Mouse (Mus musculus) thymus, adult 2 months (tissue): ENCODE measurements around the gene Scpep1. TPM values are rescaled to one million over a fixed set of nuclear protein-coding genes. Genes with fewer than 3 reads are reported as not detected.

ENCODE experiments used
- DNase-seq: peaks from one replicate; pipeline ENCODE4 v3.0.0; 2021
- H3K27ac ChIP-seq: fragments of 200-500 bp; 2 replicates; pipeline ENCODE4 v1.5.1; 2012; ENCODE audit warnings: low read length, control low read depth; ENCODE audit not compliant: control insufficient read depth, insufficient read depth
- H3K27me3 ChIP-seq: fragments of 200-500 bp; 2 replicates; pipeline ENCODE4 v1.6.1; 2012; ENCODE audit warnings: mild to moderate bottlenecking, low read length, moderate library complexity, mixed read lengths; ENCODE audit not compliant: control insufficient read depth, insufficient read depth
- H3K36me3 ChIP-seq: fragments of 200-500 bp; 2 replicates; pipeline ENCODE4 v1.6.1; 2012; ENCODE audit warnings: mild to moderate bottlenecking, low read length, moderate library complexity; ENCODE audit not compliant: control insufficient read depth, insufficient read depth
- H3K4me1 ChIP-seq: fragments of 200-500 bp; replicated peaks from 2 replicates; pipeline ENCODE4 v1.6.1; 2012; ENCODE audit warnings: low read length; ENCODE audit not compliant: control insufficient read depth, insufficient read depth
- H3K4me3 ChIP-seq: fragments of 200-500 bp; 2 replicates; pipeline ENCODE4 v1.5.1; 2012; ENCODE audit warnings: mild to moderate bottlenecking, low read length, control low read depth, moderate library complexity; ENCODE audit not compliant: control insufficient read depth, insufficient read depth
- CTCF ChIP-seq: fragments of 200-500 bp; IDR thresholded peaks from 2 replicates; pipeline ENCODE4 v1.5.1; 2012; ENCODE audit warnings: mild to moderate bottlenecking, control low read depth, low read length, moderate library complexity, borderline replicate concordance; ENCODE audit not compliant: control insufficient read depth, poor library complexity, insufficient read depth; ENCODE audit errors: extremely low read depth
- POLR2A ChIP-seq: fragments of 200-500 bp; IDR thresholded peaks from 2 replicates; pipeline ENCODE4 v1.6.1; 2012; ENCODE audit warnings: mild to moderate bottlenecking, low read length, control low read depth, moderate library complexity; ENCODE audit not compliant: control insufficient read depth, poor library complexity, insufficient read depth; ENCODE audit errors: extremely low read depth
- WGBS: fragments of 180-500 bp; shearing (Covaris S2); methylation state at CpG from one replicate; pipeline ENCODE4 v1.1.7; 2018; 5-methylcytosine and 5-hydroxymethylcytosine counted together
- polyA plus RNA-seq: library from polyadenylated mRNA; depleted of rRNA; stranded (reverse); fragments of >200 nt; gene quantifications from 2 replicates; pipeline ENCODE4 v1.2.3, GENCODE M21; 2012; rRNA removed

Gene Scpep1
- 7.7 and 10.3 TPM in 2 replicates for polyA plus RNA-seq

DNA sequence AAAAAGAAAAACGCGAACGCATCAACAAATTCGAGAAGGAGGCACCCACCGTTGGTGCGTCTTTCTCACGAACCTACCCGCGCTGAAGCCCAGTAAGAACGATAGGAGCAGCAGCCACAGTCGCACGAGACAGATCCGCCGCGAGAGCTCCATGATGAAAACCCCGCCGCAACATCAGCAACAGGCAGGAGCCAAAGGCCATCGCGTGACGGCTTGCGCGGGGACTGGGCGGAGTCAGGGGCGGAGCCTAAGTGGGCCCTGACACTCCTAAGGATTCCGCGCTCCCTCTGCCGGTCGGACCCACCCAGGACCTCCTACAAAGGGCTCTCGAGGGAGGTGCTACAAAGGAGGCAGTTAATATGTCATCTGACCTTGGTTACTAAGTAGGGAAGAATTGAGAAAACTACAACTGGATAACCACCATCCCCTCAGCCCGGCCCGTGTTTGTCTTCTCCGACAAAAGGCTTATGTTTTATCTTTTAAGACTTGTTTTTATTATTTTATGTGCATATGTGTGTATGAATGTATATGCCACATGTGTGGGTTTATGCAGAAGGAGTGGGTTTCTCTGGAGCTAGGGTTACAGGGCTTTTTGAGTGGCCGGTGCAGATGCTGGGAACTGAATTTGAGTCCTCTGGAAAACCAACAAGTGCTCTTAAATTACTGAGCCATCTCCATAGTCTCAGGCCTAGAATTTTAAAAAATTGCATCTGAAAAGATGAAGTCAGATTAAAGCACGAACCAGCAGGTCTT lies at the start of gene Scpep1:
TSS of gene Scpep1 (minus strand) at position 249 of the 753 bp plus-strand sequence.
- Histone ChIP-seq H3K36me3 (no peaks in the 10 kb centered on the region), H3K27me3 (no peaks in the 10 kb centered on the region), H3K4me3 (peak within 1 kb of the TSS; percentile 21), H3K27ac (no peak within 1 kb of the TSS), H3K4me1 (0 out of 2 replicates have a peak, but pooled peaks cover 2% of the 10 kb centered on the region)
- peak; percentile 99 for DNase-seq
- TF ChIP-seq POLR2A: no peak
- TF ChIP-seq CTCF: peak; percentile 66; the same call in 1 of the 2 replicates
- WGBS: 5% methylated on average over 34 of the region's 34 CpGs

DNA sequence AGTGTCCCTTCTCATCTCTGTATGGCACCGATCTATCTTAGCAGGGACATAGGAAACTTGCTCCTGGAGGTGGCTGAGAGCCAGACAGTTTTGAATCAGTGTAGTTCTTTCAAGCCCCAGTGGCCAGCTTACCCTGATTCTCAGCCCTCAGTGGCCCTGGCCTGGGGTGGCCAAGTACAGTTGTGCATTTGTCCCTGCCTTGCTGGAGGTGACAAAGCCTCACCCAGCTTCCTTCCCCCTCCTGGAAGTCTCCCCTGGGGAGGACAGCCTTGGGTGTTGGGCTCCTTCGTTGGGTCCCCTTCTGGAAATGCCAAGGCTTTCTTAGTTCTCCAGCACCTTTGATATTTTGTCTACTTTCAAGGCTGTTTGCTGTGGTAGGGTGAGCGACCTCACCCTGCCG lies 48.5 kb upstream of the Scpep1 start:
- Histone ChIP-seq H3K4me1 (peaks cover 40% of the 10 kb centered on the region), H3K27me3 (no peaks in the 10 kb centered on the region), H3K36me3 (peaks cover 28% of the 10 kb centered on the region), H3K4me3 (no peak overlapping the region), H3K27ac (no peak overlapping the region)
- DNase-seq: no peak
- WGBS: 66% methylated on average over 4 of the region's 4 CpGs
- no peak for TF ChIP-seq POLR2A
- TF ChIP-seq CTCF: no peak

DNA sequence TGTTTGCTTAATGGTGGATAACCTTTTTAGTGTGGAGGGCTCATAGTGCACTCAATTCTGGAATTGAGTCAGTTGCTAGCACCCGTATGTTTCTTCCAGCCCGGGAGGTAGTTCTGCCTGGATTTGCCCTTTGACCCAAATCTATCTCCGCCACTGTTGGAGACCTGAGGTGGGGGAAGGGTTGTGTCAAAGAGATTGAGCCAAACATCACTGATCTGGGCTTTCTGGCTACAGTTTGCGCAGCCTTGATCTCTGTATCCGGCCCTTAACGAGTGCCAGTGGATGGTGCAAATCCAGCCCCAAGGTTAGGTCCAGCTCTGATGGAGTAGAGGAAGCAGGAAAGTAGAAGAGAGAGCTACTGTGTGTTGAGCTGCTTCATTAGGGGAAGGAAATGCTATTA lies 47.8 kb upstream of the Scpep1 start:
- Histone ChIP-seq H3K36me3 (peaks cover 22% of the 10 kb centered on the region), H3K4me3 (no peak overlapping the region), H3K4me1 (peaks cover 41% of the 10 kb centered on the region), H3K27me3 (no peaks in the 10 kb centered on the region), H3K27ac (no peak overlapping the region)
- DNase-seq: no peak
- TF ChIP-seq CTCF (no peak), POLR2A (no peak)
- 83% methylated on average over 6 of the region's 6 CpGs for WGBS

DNA sequence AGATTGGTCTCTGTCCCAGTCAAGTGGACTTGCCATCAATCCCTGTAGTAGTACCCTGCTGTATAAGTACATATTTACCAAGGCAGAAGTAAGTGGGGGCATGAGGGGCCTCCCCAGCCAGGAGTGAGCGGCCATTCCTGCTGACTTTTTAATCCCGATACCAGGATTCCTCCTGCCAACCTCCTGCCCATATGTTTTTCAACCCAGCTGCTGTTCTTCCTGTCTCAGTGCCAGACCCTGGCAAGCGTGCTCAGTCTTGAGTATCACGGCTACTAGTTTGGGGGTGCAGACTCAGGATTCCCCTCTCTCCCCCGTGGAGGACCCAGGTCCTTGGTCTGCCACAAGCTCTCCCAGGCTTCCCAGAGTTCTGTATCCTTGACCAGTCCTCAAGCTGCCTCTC lies 47.4 kb upstream of the Scpep1 start:
- Histone ChIP-seq H3K4me3 (no peak overlapping the region), H3K27me3 (no peaks in the 10 kb centered on the region), H3K4me1 (peaks cover 41% of the 10 kb centered on the region), H3K36me3 (peaks cover 20% of the 10 kb centered on the region), H3K27ac (no peak overlapping the region)
- TF ChIP-seq POLR2A (no peak), CTCF (no peak)
- WGBS: 75% methylated on average over 5 of the region's 5 CpGs
- no peak for DNase-seq

DNA sequence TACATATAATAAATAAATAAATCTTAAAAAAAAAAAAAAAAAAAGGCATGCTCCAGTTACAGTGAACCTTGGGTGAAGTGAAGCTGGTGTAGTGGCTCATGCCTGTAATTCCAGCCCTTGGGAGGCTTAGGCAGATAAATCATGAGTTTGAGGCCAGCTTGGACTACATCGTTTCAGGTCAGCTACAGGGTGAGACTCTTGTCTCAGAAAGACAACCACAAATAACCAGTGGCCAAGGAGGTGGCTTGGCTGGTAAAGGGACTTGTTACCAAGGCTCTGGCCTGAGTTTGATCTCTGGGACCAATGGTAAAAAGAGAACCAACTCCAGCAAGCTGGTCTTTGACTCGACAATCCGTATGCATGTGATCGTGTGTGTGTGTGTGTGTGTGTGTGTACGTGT lies 46.8 kb upstream of the Scpep1 start:
- Histone ChIP-seq H3K4me3 (no peak overlapping the region), H3K4me1 (peaks cover 41% of the 10 kb centered on the region), H3K27me3 (no peaks in the 10 kb centered on the region), H3K27ac (no peak overlapping the region), H3K36me3 (peaks cover 20% of the 10 kb centered on the region)
- TF ChIP-seq CTCF: no peak
- TF ChIP-seq POLR2A: no peak
- 81% methylated on average over 5 of the region's 5 CpGs for WGBS
- DNase-seq: no peak

DNA sequence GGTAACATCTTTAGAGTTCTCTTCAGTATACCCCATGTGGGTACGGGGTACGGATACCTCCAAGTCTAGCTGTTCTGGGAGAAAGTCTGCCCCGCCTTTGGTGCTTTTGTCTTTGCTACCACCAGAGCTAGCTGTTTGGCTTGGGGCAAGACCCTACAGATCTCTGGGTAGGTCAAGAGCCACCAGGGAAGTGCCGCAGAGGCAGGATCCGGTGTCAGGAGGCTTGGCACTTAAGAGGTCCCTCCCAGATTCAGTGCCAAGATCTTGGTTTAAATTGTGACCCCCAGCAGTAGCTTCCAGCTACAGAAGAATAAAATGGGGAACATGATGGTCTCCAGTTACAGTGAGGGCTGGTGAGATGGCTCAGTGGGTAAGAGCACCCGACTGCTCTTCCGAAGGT lies 46.3 kb upstream of the Scpep1 start:
- WGBS: 76% methylated on average over 7 of the region's 7 CpGs
- Histone ChIP-seq H3K27me3 (no peaks in the 10 kb centered on the region), H3K27ac (no peak overlapping the region), H3K4me3 (peak overlapping the region; percentile 24; the same call in 1 of the 2 replicates), H3K36me3 (peaks cover 19% of the 10 kb centered on the region), H3K4me1 (peaks cover 41% of the 10 kb centered on the region)
- no peak for DNase-seq
- TF ChIP-seq CTCF (no peak), POLR2A (no peak)

DNA sequence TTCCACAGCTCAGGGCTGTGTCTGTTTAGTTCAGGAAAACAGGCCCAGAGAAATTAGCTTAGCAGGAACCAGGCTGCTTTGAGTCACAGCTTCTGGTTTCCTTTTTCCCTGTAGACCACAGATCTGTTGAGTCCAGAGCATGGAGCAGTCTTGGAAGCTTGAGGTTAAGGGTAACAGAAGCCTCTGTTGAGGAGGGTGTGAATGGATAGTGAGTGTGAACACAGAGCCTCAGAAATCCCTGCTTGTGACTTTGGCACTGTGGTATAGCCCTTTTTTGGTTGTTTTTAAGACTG lies 45.2 kb upstream of the Scpep1 start:
- no peaks in the 10 kb centered on the region for H3K27me3 ChIP-seq
- peaks cover 8% of the 10 kb centered on the region for H3K36me3 ChIP-seq
- TF ChIP-seq CTCF: no peak
- TF ChIP-seq POLR2A: no peak
- peak overlapping the region; percentile 82 for H3K4me3 ChIP-seq
- no peak for DNase-seq
- H3K27ac ChIP-seq: peak overlapping the region; percentile 18; the same call in 1 of the 2 replicates
- peaks cover 41% of the 10 kb centered on the region for H3K4me1 ChIP-seq
